Mouse (Mus musculus) kidney, adult 2 months (tissue): ENCODE data around the gene Adgrd1.

Experiments used
- CTCF ChIP-seq: fragments of 200-500 bp; conservative IDR thresholded peaks from 2 replicates; pipeline ENCODE4 v1.5.1; 2011; ENCODE audit warnings: low read depth, mild to moderate bottlenecking, control low read depth, low read length, moderate library complexity, mixed read lengths; ENCODE audit not compliant: insufficient read depth, insufficient read length
- POLR2A ChIP-seq: fragments of 200-500 bp; IDR thresholded peaks from one replicate; pipeline ENCODE4 v1.6.1; 2011; ENCODE audit warnings: low read depth, low read length, control low read depth

DNA sequence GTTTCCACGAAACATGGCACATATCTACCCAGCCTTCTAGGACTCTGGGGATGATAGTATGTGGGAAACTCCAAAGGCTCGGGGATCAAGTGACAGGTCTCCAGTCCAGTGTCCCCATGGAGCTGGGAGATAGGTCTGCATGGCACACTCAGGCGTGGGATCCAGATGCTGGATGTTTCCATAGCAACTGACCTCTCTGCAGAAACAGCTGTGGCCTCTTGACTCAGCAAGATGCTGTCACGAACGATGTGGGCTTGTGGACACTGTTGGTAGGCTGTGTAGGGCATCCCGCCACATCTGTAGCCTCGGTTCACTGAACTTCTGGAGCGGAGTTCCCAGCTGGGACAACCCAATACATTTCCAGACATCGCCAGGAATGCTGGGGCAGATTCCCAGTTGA lies 51.9 kb downstream of the Adgrd1 start:
- TF ChIP-seq CTCF (no peak), POLR2A (no peak)
